Mouse (Mus musculus) monocyte, adult 59 days (primary cell): ENCODE results near the gene Dus1l. TPM values are rescaled to one million over a fixed set of nuclear protein-coding genes. Genes with fewer than 3 reads are reported as not detected.

Source experiments
- total RNA-seq, 2 experiments: library from RNA; stranded (reverse); gene quantifications; one replicate each; pipeline ENCODE4 v1.2.4; 2023

Dus1l gene
- 10 to 100 TPM; 39.3 to 50.0 TPM for total RNA-seq

GRCm38 (mm10) chr11:120795756-120796613 lies at the start of gene Dus1l:
Gene Dus1l (minus strand): TSS chr11:120796403.

GRCm38 (mm10) chr11:120823956-120824786 lies 28.0 kb upstream of the Dus1l start, which contains the start of gene Fasn:
Gene Fasn (minus strand): TSS chr11:120824547.

GRCm38 (mm10) chr11:120784064-120784791 lies 12.0 kb downstream of the Dus1l start, which contains the start of the genes Rfng and Gps1:
Gene Rfng (minus strand): TSS chr11:120784207.
Gene Gps1 (plus strand): TSS chr11:120784272.

GRCm38 (mm10) chr11:120762672-120763041 lies 33.5 kb downstream of the Dus1l start, which contains the start of gene Hmga1b:
Gene Hmga1b (plus strand): TSS chr11:120762794.

Other genes with a start within 250 kb of the Dus1l start
- gene Mcrip1, start 246.7 kb downstream of the Dus1l start, total RNA-seq, result 10 to 100 TPM; 52.0 to 52.6 TPM
- not detected for gene Ppp1r27, start 245.3 kb downstream of the Dus1l start, total RNA-seq
- 100 to 1,000 TPM; 348 to 375 TPM for gene P4hb, start 223.2 kb downstream of the Dus1l start, total RNA-seq
- 100 to 1,000 TPM; 623 to 655 TPM for gene Arhgdia, start 214.8 kb downstream of the Dus1l start, total RNA-seq
- gene Alyref, start 198.0 kb downstream of the Dus1l start, total RNA-seq, result 100 to 1,000 TPM in 1 of 2 experiments, 10 to 100 TPM in 1; 90.1 to 103 TPM
- gene Anapc11, start 198.0 kb downstream of the Dus1l start, total RNA-seq, result 10 to 100 TPM; 55.8 to 56.4 TPM
- 1 to 10 TPM in 1 of 2 experiments, not detected in 1; 1.4 TPM for gene Npb, start 187.9 kb downstream of the Dus1l start, total RNA-seq
- gene Pcyt2, start 178.5 kb downstream of the Dus1l start, total RNA-seq, result 10 to 100 TPM; 66.8 to 75.4 TPM
- 100 to 1,000 TPM; 122 to 125 TPM for gene Sirt7, start 171.2 kb downstream of the Dus1l start, total RNA-seq
- gene Mafg, start 162.8 kb downstream of the Dus1l start, total RNA-seq, result 100 to 1,000 TPM in 1 of 2 experiments, 10 to 100 TPM in 1; 96.6 to 101 TPM
- gene Pycr1, start 152.6 kb downstream of the Dus1l start, total RNA-seq, result under 1 TPM in 1 of 2 experiments, not detected in 1; 0.27 TPM
- gene Myadml2, start 148.2 kb downstream of the Dus1l start, total RNA-seq, result not detected
- not detected for gene Notum, start 135.2 kb downstream of the Dus1l start, total RNA-seq
- gene Aspscr1, start 123.4 kb downstream of the Dus1l start, total RNA-seq, result 10 to 100 TPM; 77.9 to 83.1 TPM
- 10 to 100 TPM; 34.6 to 45.6 TPM for gene Cenpx, start 82.7 kb downstream of the Dus1l start, total RNA-seq
- 10 to 100 TPM; 30.5 to 36.0 TPM for gene Lrrc45, start 82.5 kb downstream of the Dus1l start, total RNA-seq
- 1 to 10 TPM; 1.0 to 2.9 TPM for gene Rac3, start 74.9 kb downstream of the Dus1l start, total RNA-seq
- 10 to 100 TPM; 26.2 to 29.1 TPM for gene Dcxr, start 69.1 kb downstream of the Dus1l start, total RNA-seq
- gene Cbr2, start 64.3 kb downstream of the Dus1l start, total RNA-seq, result 10 to 100 TPM; 11.8 to 24.2 TPM
- gene Hmga1b, start 33.6 kb downstream of the Dus1l start, total RNA-seq, result 10 to 100 TPM; 40.5 to 48.6 TPM
- 10 to 100 TPM; 16.9 to 20.9 TPM for gene Rfng, start 12.2 kb downstream of the Dus1l start, total RNA-seq
- gene Gps1, start 12.1 kb downstream of the Dus1l start, total RNA-seq, result 10 to 100 TPM; 53.1 to 57.5 TPM
- 10 to 100 TPM; 46.7 to 64.3 TPM for gene Fasn, start 28.1 kb upstream of the Dus1l start, total RNA-seq
- under 1 TPM; 0.58 to 0.88 TPM for gene Ccdc57, start 136.5 kb upstream of the Dus1l start, total RNA-seq
- 100 to 1,000 TPM; 145 to 159 TPM for gene Slc16a3, start 152.1 kb upstream of the Dus1l start, total RNA-seq
- 100 to 1,000 TPM; 146 to 149 TPM for gene Csnk1d, start 194.9 kb upstream of the Dus1l start, total RNA-seq
- gene Cd7, start 243.0 kb upstream of the Dus1l start, total RNA-seq, result 10 to 100 TPM; 22.4 to 35.1 TPM